In the genomic region with DNA sequence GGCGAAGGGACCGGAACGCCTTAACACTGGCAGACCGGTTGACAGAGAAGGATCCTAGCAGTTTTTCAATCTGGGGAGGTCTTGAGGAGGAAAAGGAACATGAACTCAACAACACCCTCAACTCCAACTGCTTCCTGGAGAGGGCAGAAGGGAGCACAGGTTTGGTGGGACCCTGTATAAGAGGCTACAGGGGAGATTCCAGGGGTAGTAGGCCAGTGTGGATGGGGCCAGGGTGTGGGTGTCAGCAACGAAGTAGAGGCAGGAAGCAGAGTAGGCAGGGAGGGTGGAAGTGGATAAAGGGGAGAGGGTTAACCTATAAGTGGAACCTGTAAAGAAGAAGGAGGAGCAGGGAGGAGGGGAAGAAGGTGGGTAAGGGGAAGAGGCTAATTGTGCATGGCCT, we compare ENCODE assay signal across 9 mouse cellular contexts. TPM values are rescaled to one million over a fixed set of nuclear protein-coding genes. Genes with fewer than 3 reads are reported as not detected.
DNase-seq lines count a peak whose midpoint lies in the region; ATAC-seq lines count a peak whose summit lies in the region.
"Had no signal": no experiment of that assay in that cellular context is flagged by ENCODE, and none has a peak within 500 bp of the region (broad histone marks: within the 10 kb centered on the region; RNA-seq: fewer than 3 reads in every experiment).

No protein-coding gene starts in this region.

- peak overlapping the region; percentile 64; the same call in 1 of the 2 replicates for H3K9ac ChIP-seq in hindbrain, embryonic 16.5 days (ENCODE audit: low read depth, low read length)

- no peak overlapping the region for H3K4me3 ChIP-seq in hindbrain, embryonic 16.5 days (ENCODE audit: low read length)

- DNase-seq in cerebellum, adult 11-12 months, result peak; percentile 16
- DNase-seq in cerebellum, postnatal 4 days (ENCODE audit: low spot score in 2 of 2), result no peak
- peak; percentile 17 for DNase-seq in NIH3T3 (ENCODE audit: low read depth)
- DNase-seq in neural tube, embryonic 10.5 days (ENCODE audit: extremely low spot score, low spot score), result peak; percentile 51
- no peak for DNase-seq in gastrocnemius, postnatal 4 days (ENCODE audit: low spot score in 2 of 2)
- DNase-seq in spleen, postnatal 14 days (ENCODE audit: low spot score in 2 of 2), result no peak
- no peak for DNase-seq in c-Kit-positive CD71-positive TER-119-positive erythroid progenitor cells, embryonic 14.5 days (ENCODE audit: low spot score)

- H3K27me3 ChIP-seq in hindbrain, embryonic 16.5 days (replicated peaks; ENCODE audit: control insufficient read depth, insufficient read depth, low read length), result no peaks in the 10 kb centered on the region

- peak overlapping the region; percentile 93 for H3K27ac ChIP-seq in hindbrain, embryonic 16.5 days (ENCODE audit: low read depth, low read length)

- WGBS in hindbrain, embryonic 16.5 days, result 70% methylated on average over 5 of the region's 5 CpGs

- no peaks in the 10 kb centered on the region for H3K36me3 ChIP-seq in hindbrain, embryonic 16.5 days (ENCODE audit: control insufficient read depth, insufficient read depth, low read length)

- H3K4me2 ChIP-seq in hindbrain, embryonic 16.5 days (ENCODE audit: low read length), result no peak overlapping the region; the same call in 1 of the 2 replicates

- H3K9me3 ChIP-seq in hindbrain, embryonic 16.5 days (ENCODE audit: control insufficient read depth, low read length), result no peaks in the 10 kb centered on the region

- H3K4me1 ChIP-seq in hindbrain, embryonic 16.5 days (ENCODE audit: control insufficient read depth, insufficient read depth, low read depth, low read length), result peaks cover 10% of the 10 kb centered on the region

- peak; percentile 18 for ATAC-seq in hindbrain, embryonic 16.5 days

RNA-seq across cellular contexts. Expression of a gene that starts 1.4 kb away (rescaled TPM):
- 0.35 and 0.55 TPM in 2 replicates for polyA plus RNA-seq in hindbrain, embryonic 16.5 days (2015; fragmentation: Nextera tagmentation; extraction: Ambion mirVana)
- total RNA-seq in gastrocnemius, postnatal 4 days (2021), result 10 to 100 TPM; 70.8 to 87.9 TPM

RNA-seq across cellular contexts. Expression of a gene that starts 11.6 kb away (rescaled TPM):
- polyA plus RNA-seq in hindbrain, embryonic 16.5 days (2015; fragmentation: Nextera tagmentation; extraction: Ambion mirVana), result 0.50 and 1.2 TPM in 2 replicates
- 100 to 1,000 TPM; 101 to 150 TPM for total RNA-seq in gastrocnemius, postnatal 4 days (2021)
- polyA plus RNA-seq: liver, adult 2 months had no signal

RNA-seq across cellular contexts. Expression of a gene that starts 16.0 kb away (rescaled TPM):
- polyA plus RNA-seq in hindbrain, embryonic 16.5 days (2015; fragmentation: Nextera tagmentation; extraction: Ambion mirVana), result 0.98 TPM in 1 of 2 replicates, not detected in the other
- 100 to 1,000 TPM; 508 to 651 TPM for total RNA-seq in gastrocnemius, postnatal 4 days (2021)
- polyA plus RNA-seq: liver, adult 2 months had no signal

RNA-seq across cellular contexts. Expression of a gene that starts 16.8 kb away (rescaled TPM):
- not detected in 2 replicates for polyA plus RNA-seq in hindbrain, embryonic 16.5 days (2015; fragmentation: Nextera tagmentation; extraction: Ambion mirVana)
- 1,000 to 10,000 TPM in 1 of 2 experiments, 100 to 1,000 TPM in 1; 854 to 1,164 TPM for total RNA-seq in gastrocnemius, postnatal 4 days (2021)

RNA-seq across cellular contexts. Expression of a gene that starts 17.2 kb away (rescaled TPM):
- polyA plus RNA-seq in hindbrain, embryonic 16.5 days (2015; fragmentation: Nextera tagmentation; extraction: Ambion mirVana), result 5.1 and 6.5 TPM in 2 replicates
- total RNA-seq in gastrocnemius, postnatal 4 days (2021), result 100 to 1,000 TPM; 297 to 368 TPM

Comparison
In these comparisons a context has a peak if more than half of its experiments do, and no peak if none do; other contexts are left out.
1. DNase-seq: peak in cerebellum, adult 11-12 months (single experiment), NIH3T3 (single experiment) and neural tube, embryonic 10.5 days (single experiment); none in cerebellum, postnatal 4 days (0 of 2), gastrocnemius, postnatal 4 days (0 of 2), spleen, postnatal 14 days (0 of 2) and c-Kit-positive CD71-positive TER-119-positive erythroid progenitor cells, embryonic 14.5 days (single experiment).